Mouse (Mus musculus) limb, embryonic 11.5 days (tissue): ENCODE results near the gene Bbs5. TPM values are rescaled to one million over a fixed set of nuclear protein-coding genes. Genes with fewer than 3 reads are reported as not detected.

Source experiments
- ATAC-seq: fragments of 200-750 bp; cut with Nextera tagmentation; 2 replicates; pipeline ENCODE4 v1.8.0; 2017; ENCODE audit warnings: low read depth; ENCODE audit not compliant: insufficient number of reproducible peaks, low FRiP score, low TSS enrichment
- DNase-seq: peaks from one replicate; pipeline ENCODE4 v3.0.0-alpha.2; 2015; ENCODE audit warnings: low spot score
- H3K27ac ChIP-seq: fragments of 300-500 bp; sonication (generic); replicated peaks from 2 replicates; pipeline ENCODE4 v1.5.1; 2014; ENCODE audit warnings: low read depth, mild to moderate bottlenecking, low read length
- H3K27me3 ChIP-seq: fragments of 300-500 bp; sonication (generic); 2 replicates; pipeline ENCODE4 v1.6.1; 2014; ENCODE audit warnings: mild to moderate bottlenecking, low read length, mixed read lengths; ENCODE audit not compliant: control insufficient read depth, insufficient read depth
- H3K36me3 ChIP-seq: fragments of 300-500 bp; sonication (generic); 2 replicates; pipeline ENCODE4 v1.6.1; 2014; ENCODE audit warnings: mild to moderate bottlenecking, low read length, moderate library complexity, mixed read lengths; ENCODE audit not compliant: control insufficient read depth, insufficient read depth
- H3K4me1 ChIP-seq: fragments of 300-500 bp; sonication (generic); 2 replicates; pipeline ENCODE4 v1.6.1; 2014; ENCODE audit warnings: low read length, mixed read lengths; ENCODE audit not compliant: control insufficient read depth, insufficient read depth
- H3K4me2 ChIP-seq: fragments of 300-500 bp; sonication (generic); 2 replicates; pipeline ENCODE4 v1.6.1; 2014; ENCODE audit warnings: low read depth, mild to moderate bottlenecking, moderate library complexity; ENCODE audit not compliant: severe bottlenecking
- H3K4me3 ChIP-seq: fragments of 300-500 bp; sonication (generic); 2 replicates; pipeline ENCODE4 v1.5.1; 2014; ENCODE audit warnings: low read depth, low read length
- H3K9ac ChIP-seq: fragments of 300-500 bp; sonication (generic); 2 replicates; pipeline ENCODE4 v1.6.1; 2014; ENCODE audit warnings: mild to moderate bottlenecking, low read length
- H3K9me3 ChIP-seq: fragments of 300-500 bp; sonication (generic); 2 replicates; pipeline ENCODE4 v1.6.1; 2016; ENCODE audit warnings: low read length; ENCODE audit not compliant: control insufficient read depth
- WGBS: fragments of 180-500 bp; shearing (Covaris S2); extraction: QIAGEN DNeasy Blood & Tissue Kit; methylation state at CpG from one replicate; pipeline ENCODE4 v1.1.7; 2014; 5-methylcytosine and 5-hydroxymethylcytosine counted together
- polyA plus RNA-seq: library from polyadenylated mRNA; unstranded; fragments of >200 nt; fragmentation: Nextera tagmentation; extraction: Ambion mirVana; gene quantifications from 2 replicates; pipeline ENCODE4 v1.2.1, GENCODE M21; 2014

The Bbs5 gene
- polyA plus RNA-seq, 1 experiment from 2014 or later, result 17.4 TPM

DNA sequence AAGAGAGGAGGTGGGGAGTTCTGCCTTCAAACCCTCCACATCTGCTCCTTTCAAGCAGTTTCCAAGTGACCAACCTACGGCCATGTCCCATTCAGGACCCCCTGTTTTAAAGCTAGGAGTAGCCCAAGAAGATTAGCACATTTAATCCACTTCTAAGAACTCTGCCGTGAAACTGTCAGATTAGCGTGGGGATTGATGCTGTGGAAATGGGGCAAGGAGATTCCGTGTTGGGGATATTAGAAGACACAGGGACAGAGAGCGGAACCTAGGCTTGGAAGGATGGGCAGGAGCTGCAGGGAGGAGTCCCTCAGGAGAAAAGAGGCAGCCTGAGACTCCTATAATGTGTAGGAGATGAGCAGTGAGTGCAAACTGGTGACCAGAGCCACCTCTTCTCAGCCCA lies 2.7 kb downstream of the Bbs5 start:
- no peaks in the 10 kb centered on the region for H3K9me3 ChIP-seq
- peaks cover 2% of the 10 kb centered on the region; the same call in 1 of the 2 replicates for H3K4me1 ChIP-seq
- 0 out of 2 replicates have a peak, but pooled peaks cover 2% of the 10 kb centered on the region for H3K36me3 ChIP-seq
- H3K4me3 ChIP-seq, result no peak overlapping the region
- 86% methylated on average over 5 of the region's 5 CpGs for WGBS
- DNase-seq (no peak), ATAC-seq (no peak)
- no peak overlapping the region for H3K4me2 ChIP-seq
- no peak overlapping the region for H3K27ac ChIP-seq
- no peaks in the 10 kb centered on the region for H3K27me3 ChIP-seq
- H3K9ac ChIP-seq, result no peak overlapping the region

DNA sequence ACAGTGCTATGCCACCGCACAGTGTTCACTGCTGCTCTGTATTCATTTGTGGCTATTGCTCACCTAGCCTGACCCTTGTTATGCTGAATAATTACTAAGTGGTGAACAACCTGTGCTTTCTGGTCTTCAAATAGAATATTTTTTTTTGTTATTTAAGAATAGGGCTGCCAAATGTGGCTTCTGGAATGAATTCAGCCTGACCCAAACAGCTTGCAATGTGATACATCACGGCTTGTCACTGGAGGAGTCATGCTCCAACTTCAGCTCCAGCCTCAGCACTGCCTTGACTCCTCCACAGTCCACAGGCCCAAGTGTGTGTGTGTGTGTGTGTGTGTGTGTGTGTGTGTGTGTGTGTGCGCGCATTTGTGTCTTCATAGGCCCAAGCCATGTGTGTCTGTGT lies 12.4 kb downstream of the Bbs5 start:
- ATAC-seq (no peak), DNase-seq (no peak)
- Histone ChIP-seq H3K4me1 (no peaks in the 10 kb centered on the region), H3K9ac (no peak overlapping the region), H3K4me2 (no peak overlapping the region), H3K4me3 (no peak overlapping the region), H3K36me3 (no peaks in the 10 kb centered on the region), H3K9me3 (no peaks in the 10 kb centered on the region), H3K27me3 (no peaks in the 10 kb centered on the region), H3K27ac (no peak overlapping the region)
- WGBS, result 91% methylated on average over 4 of the region's 4 CpGs

DNA sequence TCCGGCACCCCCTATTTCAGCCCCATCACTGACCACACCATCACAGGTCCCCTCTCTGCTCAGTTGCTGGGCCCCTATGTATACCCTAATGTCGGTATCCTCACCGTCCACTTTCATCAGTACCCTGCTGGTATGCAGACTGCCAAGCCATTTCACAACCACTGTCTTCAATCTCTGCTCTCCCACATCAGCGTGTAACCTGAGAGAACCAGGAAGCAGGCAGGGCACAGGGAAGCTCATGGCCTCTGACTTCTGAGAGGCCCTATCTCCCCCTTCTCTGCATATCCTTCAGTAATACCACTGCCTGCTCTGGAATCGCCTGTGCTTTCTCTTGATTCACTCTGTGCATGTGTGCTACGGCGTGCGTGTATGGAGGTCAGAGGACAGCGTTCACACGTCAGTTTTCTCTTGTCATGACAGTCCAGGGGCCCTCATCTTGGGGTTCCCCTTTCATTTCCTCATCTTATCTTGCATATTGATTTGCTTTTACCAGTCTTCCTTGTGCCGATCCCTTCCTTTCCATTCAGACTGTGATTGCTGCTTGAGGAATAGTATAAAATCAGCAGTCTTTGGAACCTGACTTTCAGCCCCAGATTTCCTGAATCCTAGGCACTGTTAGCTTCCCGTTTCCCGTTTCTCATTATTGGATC lies 17.0 kb downstream of the Bbs5 start:
- H3K4me1 ChIP-seq, result no peaks in the 10 kb centered on the region
- no peak overlapping the region for H3K4me2 ChIP-seq
- DNase-seq (no peak), ATAC-seq (no peak)
- 75% methylated on average over 13 of the region's 13 CpGs for WGBS
- H3K4me3 ChIP-seq, result no peak overlapping the region
- no peak overlapping the region for H3K9ac ChIP-seq
- no peak overlapping the region for H3K27ac ChIP-seq
- H3K9me3 ChIP-seq, result no peaks in the 10 kb centered on the region
- no peaks in the 10 kb centered on the region for H3K36me3 ChIP-seq
- no peaks in the 10 kb centered on the region for H3K27me3 ChIP-seq

DNA sequence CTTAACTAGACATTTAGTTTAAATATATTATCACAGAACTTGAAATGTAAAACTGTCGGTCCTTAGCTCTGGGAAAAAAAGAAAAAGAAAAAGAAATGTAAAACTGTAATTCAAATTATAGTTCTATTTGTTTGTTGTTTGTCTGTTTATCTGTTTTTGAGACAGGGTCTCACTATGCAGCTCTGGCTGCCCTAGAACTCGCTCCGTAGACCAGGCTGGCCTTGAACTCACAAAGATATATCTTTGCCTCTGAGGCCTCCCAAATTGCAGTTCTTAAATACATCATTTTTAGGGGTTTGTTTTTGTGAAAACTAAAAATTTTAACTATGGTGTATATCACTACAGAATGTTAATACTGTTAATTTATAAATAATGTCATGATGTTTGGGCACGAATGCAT lies 20.7 kb downstream of the Bbs5 start:
- no peak for ATAC-seq
- no peak overlapping the region for H3K4me3 ChIP-seq

DNA sequence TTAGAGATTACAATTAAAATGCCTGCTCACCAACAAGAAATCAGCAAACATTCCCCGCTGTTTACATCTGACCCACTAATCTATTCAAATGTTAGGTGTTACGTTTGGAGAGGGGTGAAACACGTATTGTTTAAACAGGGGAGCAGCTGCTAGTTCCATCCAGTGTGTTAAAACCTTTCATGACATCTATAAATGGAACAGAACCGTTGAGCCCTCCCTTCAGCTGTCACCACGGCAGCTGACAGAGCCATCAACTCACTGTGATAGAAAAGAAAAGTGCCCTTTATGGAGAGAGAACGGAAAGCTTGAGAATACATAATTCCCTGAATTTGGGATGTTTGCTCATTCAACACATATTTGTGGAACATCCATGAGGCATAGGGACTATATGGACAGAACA lies 21.4 kb downstream of the Bbs5 start:
- WGBS, result 86% methylated on average over 6 of the region's 6 CpGs
- no peak overlapping the region for H3K27ac ChIP-seq
- ATAC-seq (no peak), DNase-seq (no peak)
- H3K4me2 ChIP-seq, result no peak overlapping the region
- H3K9me3 ChIP-seq, result no peaks in the 10 kb centered on the region
- no peaks in the 10 kb centered on the region for H3K36me3 ChIP-seq
- no peak overlapping the region for H3K4me3 ChIP-seq
- H3K27me3 ChIP-seq, result no peaks in the 10 kb centered on the region
- no peaks in the 10 kb centered on the region for H3K4me1 ChIP-seq
- H3K9ac ChIP-seq, result no peak overlapping the region

More for the DNA sequence above, 20.7 kb downstream of the Bbs5 start:
- Histone ChIP-seq H3K27ac (no peak overlapping the region), H3K4me1 (no peaks in the 10 kb centered on the region), H3K36me3 (no peaks in the 10 kb centered on the region), H3K9me3 (no peaks in the 10 kb centered on the region), H3K9ac (no peak overlapping the region), H3K27me3 (no peaks in the 10 kb centered on the region), H3K4me2 (no peak overlapping the region)
- no peak for DNase-seq
- 96% methylated on average over 4 of the region's 4 CpGs for WGBS

DNA sequence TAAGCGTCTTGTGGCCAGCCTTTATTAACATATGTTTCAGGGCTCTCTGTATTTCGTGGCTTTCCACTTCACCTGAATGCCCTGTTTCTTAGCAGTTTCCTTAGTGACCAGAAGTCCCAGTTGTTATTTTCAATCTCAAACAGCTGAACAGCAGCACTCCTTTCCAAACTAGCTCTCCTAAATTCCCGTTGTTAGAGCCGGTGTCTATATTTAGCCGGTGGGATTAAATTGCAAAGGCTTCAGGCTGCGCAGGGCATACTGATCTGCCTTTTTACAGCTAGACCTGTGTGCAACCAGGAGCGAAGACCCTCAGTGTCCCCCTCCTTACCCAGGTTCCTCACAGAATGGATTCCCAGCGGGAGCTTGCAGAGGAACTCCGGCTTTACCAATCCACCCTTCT lies 22.9 kb downstream of the Bbs5 start, which contains the start of gene Klhl41:
Klhl41 (plus strand) TSS at position 268 of the 400 bp plus-strand sequence.
- ATAC-seq, result no peak
- Histone ChIP-seq H3K27ac (no peak within 1 kb of the TSS), H3K4me1 (no peaks in the 10 kb centered on the region), H3K4me2 (no peak within 1 kb of the TSS), H3K36me3 (no peaks in the 10 kb centered on the region), H3K9ac (no peak within 1 kb of the TSS), H3K4me3 (no peak within 1 kb of the TSS), H3K27me3 (no peaks in the 10 kb centered on the region), H3K9me3 (no peaks in the 10 kb centered on the region)
- DNase-seq, result no peak
- 88% methylated on average over 9 of the region's 9 CpGs for WGBS

DNA sequence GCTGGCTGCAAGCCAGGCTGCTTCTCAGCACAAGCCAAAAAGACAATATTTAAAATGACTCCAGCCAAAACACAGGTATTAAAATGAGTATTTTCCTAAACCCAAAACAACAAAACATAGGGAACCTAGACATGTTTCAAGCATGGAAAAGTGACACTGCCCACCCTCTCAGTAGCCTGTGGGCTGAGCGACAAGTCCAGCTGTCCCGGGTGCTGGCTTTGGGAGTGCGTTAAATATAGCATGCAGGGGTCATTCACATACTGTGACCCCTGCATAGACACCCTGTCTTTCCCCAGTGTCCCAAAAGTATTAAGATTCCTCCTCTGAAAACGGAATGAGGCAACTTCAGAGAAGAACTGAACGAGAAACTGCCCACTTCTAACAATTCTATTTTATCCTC lies 26.8 kb downstream of the Bbs5 start:
- Histone ChIP-seq H3K9ac (no peak overlapping the region), H3K27ac (no peak overlapping the region), H3K4me3 (no peak overlapping the region), H3K9me3 (no peaks in the 10 kb centered on the region), H3K36me3 (no peaks in the 10 kb centered on the region), H3K27me3 (no peaks in the 10 kb centered on the region), H3K4me1 (no peaks in the 10 kb centered on the region), H3K4me2 (no peak overlapping the region)
- DNase-seq (no peak), ATAC-seq (no peak)
- 80% methylated on average over 5 of the region's 5 CpGs for WGBS

DNA sequence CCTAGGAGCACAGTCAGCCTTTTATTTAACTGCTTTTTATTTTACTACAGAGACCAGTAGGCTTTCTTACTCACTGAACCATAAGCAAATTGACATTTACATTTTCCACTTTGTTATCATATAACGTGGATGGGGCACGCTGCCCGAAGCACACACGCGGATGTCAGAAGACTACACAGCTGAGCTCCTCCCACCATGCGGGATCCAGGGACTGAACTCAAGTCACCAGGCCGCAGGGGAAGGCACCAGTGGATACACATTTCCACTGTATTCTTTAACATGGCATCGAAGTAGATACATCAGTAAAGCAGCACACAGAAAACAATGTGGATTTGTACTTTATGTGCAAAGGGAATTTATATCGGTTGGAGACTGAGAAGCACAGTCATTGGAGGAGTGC lies 28.3 kb downstream of the Bbs5 start:
- WGBS, result 95% methylated on average over 9 of the region's 9 CpGs
- DNase-seq, result no peak

DNA sequence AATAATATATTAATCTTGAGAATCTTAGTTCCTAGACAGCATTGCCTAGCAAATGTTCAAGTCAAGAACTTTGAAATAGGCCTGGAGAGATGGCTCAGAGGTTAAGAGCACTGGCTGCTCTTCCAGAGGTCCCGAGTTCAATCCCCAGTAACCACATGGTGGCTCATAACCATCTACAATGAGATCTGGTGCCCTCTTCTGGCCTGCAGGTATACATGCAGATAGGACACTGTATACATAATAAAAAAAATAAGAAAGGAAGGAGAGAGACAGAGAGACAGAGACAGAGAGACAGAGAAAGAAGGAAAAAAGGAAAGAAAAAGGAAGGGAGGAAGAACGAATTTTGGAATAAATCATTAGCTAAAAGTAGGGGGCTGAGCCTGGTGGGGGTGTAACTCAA lies 29.7 kb downstream of the Bbs5 start:
- H3K27me3 ChIP-seq, result no peaks in the 10 kb centered on the region
- H3K9me3 ChIP-seq, result no peaks in the 10 kb centered on the region
- no peaks in the 10 kb centered on the region for H3K36me3 ChIP-seq
- no peak overlapping the region for H3K9ac ChIP-seq
- no peak overlapping the region for H3K27ac ChIP-seq
- 59% methylated on average over 2 of the region's 2 CpGs for WGBS
- no peak overlapping the region for H3K4me2 ChIP-seq
- no peak overlapping the region for H3K4me3 ChIP-seq
- H3K4me1 ChIP-seq, result no peaks in the 10 kb centered on the region
- ATAC-seq (no peak), DNase-seq (no peak)

More for the DNA sequence above, 28.3 kb downstream of the Bbs5 start:
- ATAC-seq, result no peak
- no peaks in the 10 kb centered on the region for H3K4me1 ChIP-seq
- H3K4me2 ChIP-seq, result no peak overlapping the region
- no peak overlapping the region for H3K4me3 ChIP-seq
- no peaks in the 10 kb centered on the region for H3K27me3 ChIP-seq
- no peaks in the 10 kb centered on the region for H3K36me3 ChIP-seq
- no peaks in the 10 kb centered on the region for H3K9me3 ChIP-seq
- no peak overlapping the region for H3K9ac ChIP-seq
- no peak overlapping the region for H3K27ac ChIP-seq
